Comparison of ENCODE assay signal across 13 mouse cellular contexts in the genomic region with DNA sequence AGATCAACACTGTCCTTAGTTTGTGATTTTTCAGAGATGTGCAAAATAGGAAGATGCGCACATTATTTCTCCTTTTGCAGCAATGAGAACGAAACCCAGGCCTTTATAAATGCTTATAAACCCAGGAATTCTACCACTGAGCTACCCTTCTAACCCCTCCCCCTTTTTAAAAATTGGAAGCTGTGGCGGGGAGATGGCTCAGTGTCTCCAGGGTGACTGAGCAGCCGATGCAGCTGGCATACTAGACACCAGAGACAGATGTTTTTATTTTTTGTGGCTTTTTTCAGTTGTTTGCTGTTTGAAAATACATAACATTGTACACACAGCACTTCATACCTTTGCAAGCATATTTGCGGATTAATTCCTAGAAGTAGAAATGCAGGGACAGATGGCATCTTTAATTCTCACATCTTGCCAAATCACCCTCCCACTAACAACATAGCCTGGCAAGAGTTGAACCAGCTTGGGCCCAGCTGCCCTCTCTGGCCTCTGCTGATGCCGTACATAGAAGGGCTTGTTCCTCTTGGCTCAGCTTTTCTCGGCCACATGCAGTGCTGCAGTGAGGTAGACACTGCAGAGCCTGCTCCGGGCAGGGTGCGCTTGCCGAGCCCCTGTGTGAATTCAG. TPM values are rescaled to one million over a fixed set of nuclear protein-coding genes. Genes with fewer than 3 reads are reported as not detected.
DNase-seq lines count a peak whose midpoint lies in the region; ATAC-seq lines count a peak whose summit lies in the region.
"Had no signal": no experiment of that assay in that cellular context is flagged by ENCODE, and none has a peak within 500 bp of the region (broad histone marks: within the 10 kb centered on the region; RNA-seq: fewer than 3 reads in every experiment).

No protein-coding gene starts in this region.

- no peak for DNase-seq in frontal cortex, postnatal 14 days (ENCODE audit: low spot score in 2 of 2)
- DNase-seq in cerebellum, postnatal 14 days, result peak; percentile 75 to 78
- no peak for DNase-seq in adrenal gland, postnatal 14 days
- no peak for DNase-seq in heart, adult 9 months (ENCODE audit: low spot score in 2 of 2)
- DNase-seq: right cerebral cortex, postnatal 14 days had no signal

- 87% methylated on average over 10 of the region's 10 CpGs for WGBS in macrophage (ENCODE audit: missing documents)

- peak overlapping the region; percentile 37 for H3K27ac ChIP-seq in macrophage
- H3K27ac ChIP-seq: heart, embryonic 15.5 days; limb, embryonic 12.5 days had no signal

- no peaks in the 10 kb centered on the region for H3K79me2 ChIP-seq in macrophage (ENCODE audit: inconsistent target)

- H3K36me3 ChIP-seq in megakaryocyte, embryonic 14.5 days (replicated peaks; ENCODE audit: low read length), result peaks cover 50% of the 10 kb centered on the region
- H3K36me3 ChIP-seq in macrophage (ENCODE audit: inconsistent target), result peaks cover 27% of the 10 kb centered on the region

- peak; percentile 41; the same call in 1 of the 2 replicates for ATAC-seq in frontal cortex, adult (ENCODE audit: low TSS enrichment)
- ATAC-seq in megakaryocyte, adult 5-6 weeks (ENCODE audit: poor library complexity, severe bottlenecking), result no peak

- H3K4me1 ChIP-seq in megakaryocyte, embryonic 14.5 days, result peaks cover 54% of the 10 kb centered on the region
- H3K4me1 ChIP-seq: heart, embryonic 15.5 days; limb, embryonic 12.5 days had no signal

- no peaks in the 10 kb centered on the region for H3K27me3 ChIP-seq in megakaryocyte, embryonic 14.5 days (replicated peaks)
- H3K27me3 ChIP-seq: heart, embryonic 15.5 days; limb, embryonic 12.5 days had no signal

- no peaks in the 10 kb centered on the region for H3K9me3 ChIP-seq in megakaryocyte, embryonic 14.5 days
- H3K9me3 ChIP-seq: heart, embryonic 15.5 days; limb, embryonic 12.5 days had no signal

- H3K4me3 ChIP-seq in megakaryocyte, embryonic 14.5 days (replicated peaks), result peak overlapping the region; percentile 86
- no peak overlapping the region for H3K4me3 ChIP-seq in macrophage (ENCODE audit: inconsistent target)
- H3K4me3 ChIP-seq: heart, embryonic 15.5 days; limb, embryonic 12.5 days had no signal

RNA-seq across cellular contexts. Expression of gene Ascc2, which starts 24.4 kb away (rescaled TPM):
- polyA plus RNA-seq in megakaryocyte, embryonic 14.5 days (2012; ENCODE audit: insufficient read depth, low replicate concordance), result 30.5 and 53.9 TPM in 2 replicates
- total RNA-seq in megakaryocyte, adult 5-6 weeks (2015), result 14.4 and 14.6 TPM in 2 replicates
- 15.7 and 16.0 TPM in 2 replicates for total RNA-seq in megakaryocyte, adult 5-6 weeks (2017)
- 100 to 1,000 TPM in 23 of 26 experiments, 10 to 100 TPM in 3; 65.7 to 166 (median 132) TPM for total RNA-seq in macrophage (2018; cell fraction: chromatin; rRNA removed)
- total RNA-seq in macrophage (2018; cell fraction: cytosol; rRNA removed), result 10 to 100 TPM; 28.6 to 47.9 (median 37.2) TPM
- total RNA-seq in macrophage (2018; cell fraction: nucleus; rRNA removed), result 100 to 1,000 TPM in 8 of 26 experiments, 10 to 100 TPM in 18; 61.1 to 135 (median 87.7) TPM
- 29.1 to 42.2 TPM (median 35.1 TPM) in 3 replicates for polyA plus RNA-seq in macrophage (2018)
- 31.3 and 36.4 TPM in 2 replicates for total RNA-seq in adrenal gland, postnatal 14 days (2021)

RNA-seq across cellular contexts. Expression of gene Gm11032, which starts 42.1 kb away (rescaled TPM):
- not detected in 2 replicates for polyA plus RNA-seq in megakaryocyte, embryonic 14.5 days (2012; ENCODE audit: insufficient read depth, low replicate concordance)
- not detected in 2 replicates for total RNA-seq in megakaryocyte, adult 5-6 weeks (2015)
- not detected in 2 replicates for total RNA-seq in megakaryocyte, adult 5-6 weeks (2017)
- not detected for total RNA-seq in macrophage (2018; cell fraction: chromatin; rRNA removed)
- not detected for total RNA-seq in macrophage (2018; cell fraction: cytosol; rRNA removed)
- not detected for total RNA-seq in macrophage (2018; cell fraction: nucleus; rRNA removed)
- polyA plus RNA-seq in macrophage (2018), result not detected in 3 replicates
- not detected in 2 replicates for total RNA-seq in adrenal gland, postnatal 14 days (2021)
- polyA plus RNA-seq: cortical plate, adult 2 months; heart, embryonic 15.5 days; limb, embryonic 12.5 days; testis, adult 2 months had no signal

RNA-seq across cellular contexts. Expression of gene Uqcr10, which starts 42.2 kb away (rescaled TPM):
- polyA plus RNA-seq in megakaryocyte, embryonic 14.5 days (2012; ENCODE audit: insufficient read depth, low replicate concordance), result 26.4 and 27.4 TPM in 2 replicates
- 135 and 148 TPM in 2 replicates for total RNA-seq in megakaryocyte, adult 5-6 weeks (2015)
- total RNA-seq in megakaryocyte, adult 5-6 weeks (2017), result 73.7 and 87.8 TPM in 2 replicates
- 10 to 100 TPM in 9 of 26 experiments, 1 to 10 TPM in 15, not detected in 2; 2.2 to 35.8 (median 6.8) TPM for total RNA-seq in macrophage (2018; cell fraction: chromatin; rRNA removed)
- 100 to 1,000 TPM; 201 to 297 (median 244) TPM for total RNA-seq in macrophage (2018; cell fraction: cytosol; rRNA removed)
- total RNA-seq in macrophage (2018; cell fraction: nucleus; rRNA removed), result 10 to 100 TPM in 25 of 26 experiments, 1 to 10 TPM in 1; 9.3 to 60.2 (median 26.6) TPM
- 160 to 375 TPM (median 326 TPM) in 3 replicates for polyA plus RNA-seq in macrophage (2018)
- 1,088 and 1,101 TPM in 2 replicates for total RNA-seq in adrenal gland, postnatal 14 days (2021)

RNA-seq across cellular contexts. Expression of gene Zmat5, which starts 42.5 kb away (rescaled TPM):
- 75.1 and 119 TPM in 2 replicates for polyA plus RNA-seq in megakaryocyte, embryonic 14.5 days (2012; ENCODE audit: insufficient read depth, low replicate concordance)
- total RNA-seq in megakaryocyte, adult 5-6 weeks (2015), result 35.2 and 45.0 TPM in 2 replicates
- total RNA-seq in megakaryocyte, adult 5-6 weeks (2017), result 11.7 and 12.5 TPM in 2 replicates
- total RNA-seq in macrophage (2018; cell fraction: chromatin; rRNA removed), result 10 to 100 TPM in 9 of 26 experiments, 1 to 10 TPM in 13, not detected in 4; 1.2 to 17.5 (median 9.1) TPM
- total RNA-seq in macrophage (2018; cell fraction: cytosol; rRNA removed), result 10 to 100 TPM; 22.8 to 45.6 (median 36.7) TPM
- total RNA-seq in macrophage (2018; cell fraction: nucleus; rRNA removed), result 10 to 100 TPM in 7 of 26 experiments, 1 to 10 TPM in 19; 3.0 to 15.8 (median 7.5) TPM
- polyA plus RNA-seq in macrophage (2018), result 12.8 to 30.5 TPM (median 29.0 TPM) in 3 replicates
- 35.1 and 36.7 TPM in 2 replicates for total RNA-seq in adrenal gland, postnatal 14 days (2021)

Comparison
In these comparisons a context has a peak if more than half of its experiments do, and no peak if none do; other contexts are left out.
1. DNase-seq: peak in cerebellum, postnatal 14 days (2 of 2); none in frontal cortex, postnatal 14 days (0 of 2), adrenal gland, postnatal 14 days (single experiment) and heart, adult 9 months (0 of 2).